Mouse (Mus musculus): ENCODE measurements around the gene Il6ra.

Gene Il6ra

DNA sequence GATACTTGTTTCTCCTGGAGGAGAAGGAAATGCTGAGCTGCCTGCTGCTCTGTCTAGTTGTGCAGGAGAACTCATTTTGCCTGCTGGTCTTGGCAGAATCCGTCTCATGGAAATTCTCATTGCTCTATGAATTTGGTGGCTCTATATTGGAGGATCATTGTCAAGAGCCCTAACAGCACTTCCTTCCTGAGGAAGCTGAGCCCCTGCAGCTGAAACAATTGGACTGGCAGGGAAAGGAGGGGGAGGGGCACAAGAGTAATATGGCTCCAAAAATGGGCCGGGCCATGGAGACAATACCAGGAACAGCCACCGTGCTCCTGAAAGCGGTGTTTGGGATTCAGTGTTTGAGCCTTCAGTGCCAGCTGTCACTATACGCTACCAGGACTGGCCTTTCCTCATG lies 59.2 kb downstream of the Il6ra start:
- DNase-seq (ENCODE audit: low spot score in 2 of 2) = no peak

DNA sequence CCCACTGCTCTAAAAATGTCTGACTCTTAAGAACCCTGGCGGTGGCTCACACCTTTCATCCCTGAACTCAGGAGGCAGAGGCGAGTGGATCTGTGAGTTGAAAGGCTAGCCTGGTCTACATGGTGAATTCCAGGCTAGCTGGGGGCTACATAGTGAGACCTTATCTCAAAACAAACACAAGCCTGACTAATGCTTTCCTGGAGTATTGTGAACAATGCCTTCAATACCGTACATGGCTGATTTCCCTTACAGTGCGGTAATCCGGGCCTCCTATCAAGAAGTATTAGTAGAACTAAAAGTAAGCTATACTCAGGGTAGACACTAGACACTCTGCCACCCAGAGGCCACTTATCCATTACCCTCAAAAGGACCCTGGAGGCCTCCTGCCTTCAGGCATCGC lies 64.9 kb downstream of the Il6ra start:
- DNase-seq (ENCODE audit: low spot score in 2 of 2) = no peak

DNA sequence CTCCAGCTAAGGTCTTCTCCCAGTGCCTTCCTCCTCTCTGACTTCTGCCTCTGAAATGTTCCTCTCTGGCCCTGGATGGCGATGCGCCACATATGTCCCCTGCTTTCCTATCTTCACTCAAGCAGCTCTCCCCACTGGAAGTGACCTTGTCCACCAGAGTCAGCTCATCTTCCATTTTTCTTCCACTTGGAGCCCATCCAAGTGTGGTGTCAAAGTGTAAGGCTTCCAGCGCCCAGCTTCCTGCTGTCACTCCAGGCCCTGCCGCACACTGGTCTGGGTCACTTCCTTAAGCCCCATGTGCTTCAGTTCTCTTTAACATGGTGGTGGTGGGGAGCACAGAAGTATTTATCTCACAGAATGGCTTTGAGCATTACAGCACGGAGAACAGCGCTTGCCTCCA lies 65.4 kb downstream of the Il6ra start:
- no peak for DNase-seq (ENCODE audit: low spot score in 2 of 2)

DNA sequence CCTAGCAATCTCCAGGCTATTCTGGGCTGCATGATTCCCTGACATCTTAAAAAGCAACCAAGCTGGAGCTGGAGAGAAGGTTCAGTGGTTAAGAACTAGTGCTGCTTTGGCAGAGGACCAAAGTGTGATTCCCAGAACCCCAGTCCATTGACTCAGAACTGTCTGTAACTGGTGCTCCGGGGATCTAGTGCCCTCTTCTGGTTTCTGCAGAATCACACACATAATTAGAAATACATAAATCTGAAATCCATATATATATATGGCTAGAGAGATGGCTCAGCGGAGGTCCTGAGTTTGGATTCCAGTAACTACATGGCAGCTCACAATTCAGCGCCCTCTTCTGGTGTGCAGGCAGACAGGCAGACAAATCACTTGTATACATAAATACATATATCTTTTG lies 65.9 kb downstream of the Il6ra start:
- DNase-seq (ENCODE audit: low spot score in 2 of 2) = no peak

GRCm38 (mm10) chr3:89845814-89846213 lies 67.2 kb downstream of the Il6ra start:
- no peak for DNase-seq (ENCODE audit: low spot score in 2 of 2)

- DNase-seq (ENCODE audit: low spot score in 2 of 2) = no peak
Observed at GRCm38 (mm10) chr3:89843148-89843547, 69.8 kb downstream of the Il6ra start.

DNA sequence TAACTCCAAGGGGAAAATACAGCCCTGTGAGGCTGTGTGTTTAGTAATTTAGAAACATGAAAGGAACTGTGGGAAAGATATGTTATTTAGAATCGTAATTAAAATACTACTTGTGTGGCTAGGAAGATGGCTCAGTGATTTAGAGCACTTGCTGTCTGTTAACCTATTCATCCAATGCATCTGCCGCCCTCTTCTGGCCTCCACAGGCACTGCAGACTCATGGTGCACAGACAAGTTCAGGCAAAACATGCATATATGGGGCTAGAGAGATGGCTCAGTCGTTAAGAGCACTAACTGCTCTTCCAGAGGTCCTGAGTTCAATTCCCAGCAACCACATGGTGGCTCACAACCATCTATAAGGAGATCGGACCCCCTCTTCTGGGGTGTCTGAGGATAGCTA lies 70.7 kb downstream of the Il6ra start:
- DNase-seq (ENCODE audit: low spot score in 2 of 2) = no peak

DNA sequence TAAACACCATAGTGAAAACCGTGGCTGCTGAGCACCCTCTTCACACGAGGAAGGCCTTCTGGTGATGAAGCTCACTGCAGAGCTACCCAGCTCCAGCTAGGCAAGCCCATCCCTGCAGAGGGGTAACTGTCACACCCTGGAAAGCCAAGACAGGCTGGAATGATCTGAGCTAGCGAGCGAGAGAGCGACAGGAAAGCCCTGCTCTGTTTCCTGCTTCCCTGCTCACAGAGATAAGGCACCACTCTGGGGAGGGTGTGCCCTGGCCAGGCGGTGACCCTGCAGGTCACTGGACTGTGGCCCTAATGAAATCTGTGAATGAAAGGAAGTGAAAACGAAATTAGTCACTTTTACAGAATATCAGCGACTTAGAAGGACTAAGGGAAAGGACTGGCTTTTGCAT lies 77.6 kb downstream of the Il6ra start:
- DNase-seq (ENCODE audit: low spot score in 2 of 2) = no peak

- no peak for DNase-seq (ENCODE audit: low spot score in 2 of 2)
Observed at GRCm38 (mm10) chr3:89830815-89831591, 82.0 kb downstream of the Il6ra start, which contains the start of gene She. TSS of gene She (plus strand) at chr3:89831370.

GRCm38 (mm10) chr3:89826295-89826694 lies 86.7 kb downstream of the Il6ra start:
- DNase-seq (ENCODE audit: low spot score in 2 of 2) = no peak

DNA sequence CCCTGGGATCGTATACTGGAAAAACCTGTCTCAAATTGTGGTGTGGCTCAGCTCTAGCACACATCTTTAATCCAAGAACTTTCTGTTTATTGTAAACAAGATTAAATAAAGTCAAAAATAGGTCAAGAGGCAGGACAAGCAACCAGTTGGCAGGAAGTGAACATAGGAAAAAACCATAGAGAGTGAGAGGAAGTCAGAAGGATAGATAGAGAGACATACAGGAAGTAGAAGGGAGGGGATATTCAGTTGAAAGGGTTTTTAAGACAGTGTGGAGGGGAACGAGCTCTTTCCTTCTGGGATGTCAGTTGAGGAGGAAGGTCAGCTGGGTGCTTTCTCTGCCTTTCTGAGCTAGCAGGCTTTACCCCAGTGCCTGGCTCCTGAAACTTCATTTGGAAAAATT lies 89.4 kb downstream of the Il6ra start:
- DNase-seq (ENCODE audit: low spot score in 2 of 2) = no peak

DNA sequence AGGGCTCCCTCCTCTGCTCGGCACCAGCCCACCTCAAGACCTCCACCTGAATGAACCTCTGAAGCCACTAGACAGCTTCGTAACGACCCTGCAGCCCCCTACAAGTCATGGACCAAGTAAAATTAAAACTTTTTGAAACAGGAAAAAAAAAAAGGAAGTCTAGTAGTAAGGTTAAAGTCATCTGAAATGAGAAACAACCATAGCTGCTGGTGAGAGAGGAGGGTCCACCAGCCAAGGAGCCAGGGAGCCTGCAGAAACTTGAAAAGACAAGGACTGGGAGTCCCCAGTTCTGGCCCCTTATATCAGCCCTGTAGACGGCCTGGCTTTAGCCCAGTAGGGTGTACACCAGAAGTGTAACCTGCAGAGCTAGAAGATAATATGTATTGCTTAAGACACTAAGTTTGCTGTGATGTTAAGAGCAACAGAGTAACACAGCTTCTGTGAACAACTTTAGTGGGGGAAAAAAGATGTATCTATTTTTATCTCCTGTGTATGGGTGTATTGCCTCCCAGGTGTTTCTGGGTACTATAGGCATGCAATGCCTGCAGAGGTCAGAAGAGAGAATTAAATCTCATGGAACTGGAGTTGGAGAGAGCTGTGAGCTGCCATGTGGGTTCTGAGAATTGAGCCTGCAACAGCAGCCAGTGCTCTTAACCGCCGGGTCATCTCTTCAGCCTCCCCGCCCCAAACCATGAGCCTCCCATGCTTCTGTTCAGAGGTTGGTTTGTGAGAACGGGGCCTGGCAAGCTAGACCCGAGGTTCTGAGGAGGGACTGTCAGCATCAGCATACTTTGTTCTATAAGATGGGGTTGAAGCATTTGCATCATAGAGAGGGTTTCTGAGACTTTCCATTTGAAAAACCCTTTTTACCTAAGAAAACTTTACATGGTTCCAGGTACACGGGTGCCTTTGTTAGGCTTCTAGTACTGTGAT lies 91.2 kb downstream of the Il6ra start:
- DNase-seq (ENCODE audit: low spot score in 2 of 2) = no peak

DNA sequence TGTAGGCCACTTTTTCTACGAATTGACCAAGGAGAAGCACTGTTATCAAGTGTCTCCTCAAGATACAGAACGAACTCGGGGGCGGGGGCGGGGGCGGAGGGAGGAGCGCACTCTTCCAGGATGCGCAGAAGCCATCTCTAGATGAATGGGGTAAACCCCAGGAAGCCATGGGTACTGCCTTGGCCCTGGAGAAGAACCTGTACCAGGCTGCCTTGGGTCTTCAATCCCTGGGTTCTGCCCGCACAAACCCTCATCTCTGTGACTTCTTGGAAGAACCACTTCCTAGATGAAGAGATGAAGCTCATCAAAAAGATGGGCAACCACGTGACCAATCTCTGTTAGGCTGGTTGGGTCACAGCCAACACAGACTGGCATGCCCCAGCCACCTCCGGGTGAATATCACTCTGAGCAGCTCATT lies 91.9 kb downstream of the Il6ra start:
- DNase-seq (ENCODE audit: low spot score in 2 of 2) = no peak

DNA sequence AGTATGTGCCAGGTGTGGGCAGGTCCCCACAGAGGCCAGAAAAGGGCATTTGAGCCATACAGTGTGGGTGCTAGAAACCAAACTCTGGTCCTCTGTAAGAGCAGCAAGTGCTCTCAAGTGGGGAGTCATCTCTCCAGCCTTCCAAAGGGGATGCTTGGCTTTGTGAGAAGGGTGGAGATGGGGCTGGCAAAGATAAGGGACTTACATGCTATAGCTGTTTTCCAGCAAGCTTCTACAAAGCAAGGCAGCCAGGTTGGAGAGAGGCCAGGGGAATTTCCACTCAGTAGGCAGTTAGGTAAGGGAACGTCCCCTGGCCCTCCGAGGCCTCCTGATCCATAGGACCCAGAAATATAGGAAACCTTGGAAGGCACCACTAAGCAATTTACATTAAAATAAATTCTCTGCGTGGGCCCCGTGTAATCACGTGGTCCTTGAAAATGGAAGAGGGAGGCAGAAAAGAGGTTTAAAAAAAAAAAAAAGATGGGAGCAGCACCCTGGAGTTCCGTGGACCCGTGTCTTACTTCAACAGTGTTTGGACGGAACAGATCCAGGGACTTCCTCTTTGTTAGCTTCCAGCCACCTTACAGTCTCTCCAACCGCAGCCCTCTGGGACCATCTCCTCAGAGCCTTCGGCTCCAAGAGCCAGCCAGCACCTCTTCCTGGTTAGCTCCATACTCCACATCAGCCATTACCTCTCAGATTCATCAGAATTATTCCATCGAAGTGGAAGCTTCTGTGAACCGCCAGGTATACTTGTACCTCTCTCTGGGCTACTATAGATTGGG lies 92.5 kb downstream of the Il6ra start:
- no peak for DNase-seq (ENCODE audit: low spot score in 2 of 2)

DNA sequence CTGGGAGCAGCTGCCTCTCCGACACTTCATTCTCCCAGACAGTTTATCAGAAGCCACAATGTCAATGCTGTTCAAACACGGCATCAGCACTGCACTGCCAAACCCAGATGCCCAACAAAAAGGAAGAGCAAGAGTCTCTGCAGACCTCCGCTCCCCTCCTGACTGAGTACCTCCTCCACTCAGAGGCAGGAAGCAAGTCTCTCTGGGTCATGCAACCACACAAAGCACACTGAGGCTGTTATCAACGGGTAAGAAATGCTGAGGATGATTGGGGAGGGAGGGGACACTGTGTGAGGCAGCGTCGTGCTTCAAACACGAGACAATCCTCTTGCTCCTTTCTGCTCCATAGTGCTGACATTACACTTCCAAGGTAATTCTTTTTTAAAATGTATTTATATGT lies 93.1 kb downstream of the Il6ra start:
- DNase-seq (ENCODE audit: low spot score in 2 of 2) = no peak

- DNase-seq (ENCODE audit: low spot score in 2 of 2) = no peak
Observed at GRCm38 (mm10) chr3:89818605-89819004, 94.4 kb downstream of the Il6ra start.

DNA sequence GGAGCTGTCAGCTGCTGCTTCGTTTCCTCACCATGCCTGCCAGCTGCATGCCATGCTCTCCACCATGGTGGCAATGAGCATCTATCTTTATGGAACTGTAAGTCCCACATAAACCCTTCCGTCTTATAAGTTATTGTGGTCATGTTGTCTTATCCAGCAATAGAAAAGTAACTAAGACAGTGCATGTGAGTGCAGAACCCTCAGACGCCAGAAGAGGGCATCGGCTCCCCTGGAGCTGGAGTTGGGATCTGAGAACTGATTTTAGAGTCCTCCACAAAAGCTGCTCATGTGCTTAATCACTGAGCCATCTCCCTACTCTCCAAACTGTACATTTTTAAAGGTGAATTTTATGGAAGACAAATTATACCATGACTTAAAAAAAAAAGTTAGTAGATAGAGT lies 95.9 kb downstream of the Il6ra start:
- DNase-seq (ENCODE audit: low spot score in 2 of 2) = no peak

Data from frontal cortex, postnatal 25 days (tissue).